In genomic region chr17:48512614-48513281, GRCm38 (mm10) we compare ENCODE assay signal across 11 mouse cellular contexts. TPM values are rescaled to one million over a fixed set of nuclear protein-coding genes. Genes with fewer than 3 reads are reported as not detected.
DNase-seq lines count a peak whose midpoint lies in the region; ATAC-seq and TF ChIP-seq lines count a peak whose summit lies in the region.
"Had no signal": no experiment of that assay in that cellular context is flagged by ENCODE, and none has a peak within 500 bp of the region (broad histone marks: within the 10 kb centered on the region; RNA-seq: fewer than 3 reads in every experiment).

No protein-coding gene starts in this region.

- H3K4me1 ChIP-seq in kidney, embryonic 16.5 days (ENCODE audit: insufficient read depth, low read length) = peaks cover 12% of the 10 kb centered on the region
- H3K4me1 ChIP-seq in kidney, adult 2 months (ENCODE audit: control insufficient read depth, insufficient read depth, low read length) = no peaks in the 10 kb centered on the region
- H3K4me1 ChIP-seq in forebrain, postnatal 0 days (ENCODE audit: insufficient read depth) = no peaks in the 10 kb centered on the region

- no peaks in the 10 kb centered on the region for H3K27me3 ChIP-seq in kidney, embryonic 16.5 days (ENCODE audit: insufficient read depth, low read length)
- no peaks in the 10 kb centered on the region for H3K27me3 ChIP-seq in kidney, adult 2 months (replicated peaks; ENCODE audit: control insufficient read depth, insufficient read depth, low read length)
- no peaks in the 10 kb centered on the region for H3K27me3 ChIP-seq in forebrain, postnatal 0 days (ENCODE audit: insufficient read depth, low read length)
- H3K27me3 ChIP-seq: CH12.LX; limb, embryonic 15.5 days had no signal

- TF ChIP-seq POLR2A in kidney, adult 2 months (IDR thresholded peaks at IDR 0.05; ENCODE audit: low read depth, low read length) = no peak

- DNase-seq in kidney, adult 2 months = no peak
- DNase-seq in forebrain, postnatal 0 days = no peak
- peak; percentile 9 to 40 for DNase-seq in lung, postnatal 4 days
- DNase-seq in thymus, postnatal 0 days (ENCODE audit: low spot score) = peak; percentile 50
- DNase-seq in ovary, adult 18-20 months (ENCODE audit: low spot score) = no peak
- DNase-seq in layer of hippocampus, postnatal 10 days (ENCODE audit: low spot score in 2 of 2) = no peak
- no peak for DNase-seq in frontal cortex, postnatal 14 days (ENCODE audit: low spot score in 2 of 2)
- DNase-seq: heart, adult 18-20 months had no signal

- ATAC-seq in kidney, embryonic 16.5 days (ENCODE audit: low FRiP score, low TSS enrichment) = peak; percentile 86
- peak; percentile 64 for ATAC-seq in forebrain, postnatal 0 days

- no peak for TF ChIP-seq CTCF in kidney, adult 2 months (conservative IDR thresholded peaks at IDR 0.05; ENCODE audit: insufficient read depth, insufficient read length, low read depth, low read length)
- TF ChIP-seq CTCF in forebrain, postnatal 0 days (IDR thresholded peaks at IDR 0.05; ENCODE audit: low read depth) = no peak

- peak overlapping the region; percentile 15; the same call in 1 of the 2 replicates for H3K27ac ChIP-seq in kidney, embryonic 16.5 days (ENCODE audit: low read length)
- H3K27ac ChIP-seq in kidney, adult 2 months (ENCODE audit: insufficient read depth, low read depth, low read length) = no peak overlapping the region
- H3K27ac ChIP-seq in forebrain, postnatal 0 days (ENCODE audit: low read depth, low read length) = no peak overlapping the region
- H3K27ac ChIP-seq: limb, embryonic 15.5 days had no signal

- no peak overlapping the region for H3K4me3 ChIP-seq in kidney, embryonic 16.5 days (ENCODE audit: low read length)
- no peak overlapping the region for H3K4me3 ChIP-seq in kidney, adult 2 months (ENCODE audit: insufficient read depth, low read depth, low read length)
- no peak overlapping the region for H3K4me3 ChIP-seq in forebrain, postnatal 0 days (ENCODE audit: low read depth, low read length)
- H3K4me3 ChIP-seq: limb, embryonic 15.5 days had no signal

- peak overlapping the region; percentile 31 for H3K4me2 ChIP-seq in kidney, embryonic 16.5 days (replicated peaks; ENCODE audit: low read depth, low read length)
- H3K4me2 ChIP-seq in forebrain, postnatal 0 days (ENCODE audit: low read depth) = no peak overlapping the region
- H3K4me2 ChIP-seq: limb, embryonic 15.5 days had no signal

- H3K9ac ChIP-seq in kidney, embryonic 16.5 days (replicated peaks; ENCODE audit: low read length) = no peak overlapping the region
- H3K9ac ChIP-seq in forebrain, postnatal 0 days = no peak overlapping the region
- H3K9ac ChIP-seq: limb, embryonic 15.5 days had no signal

- H3K36me3 ChIP-seq in kidney, embryonic 16.5 days (ENCODE audit: insufficient read depth, low read length) = no peaks in the 10 kb centered on the region
- H3K36me3 ChIP-seq in kidney, adult 2 months (ENCODE audit: control insufficient read depth, insufficient read depth, low read length) = no peaks in the 10 kb centered on the region
- no peaks in the 10 kb centered on the region for H3K36me3 ChIP-seq in forebrain, postnatal 0 days (ENCODE audit: insufficient read depth)
- H3K36me3 ChIP-seq: limb, embryonic 15.5 days had no signal

- 29% methylated on average over 18 of the region's 18 CpGs for WGBS in kidney, embryonic 16.5 days
- 34% methylated on average over 18 of the region's 18 CpGs for WGBS in kidney, adult 2 months
- WGBS in forebrain, postnatal 0 days = 31% methylated on average over 18 of the region's 18 CpGs

- no peaks in the 10 kb centered on the region for H3K9me3 ChIP-seq in kidney, embryonic 16.5 days (ENCODE audit: low read length)
- no peaks in the 10 kb centered on the region for H3K9me3 ChIP-seq in forebrain, postnatal 0 days (ENCODE audit: low read length)
- H3K9me3 ChIP-seq: limb, embryonic 15.5 days had no signal

RNA-seq across cellular contexts. Expression of gene Unc5cl, which starts 58.0 kb away (rescaled TPM):
- 8.3 and 8.8 TPM in 2 replicates for polyA plus RNA-seq in kidney, embryonic 16.5 days (2015; fragmentation: Nextera tagmentation; extraction: Ambion mirVana)
- 0.26 and 0.58 TPM in 2 replicates for polyA plus RNA-seq in kidney, adult 2 months (2012; rRNA removed)
- total RNA-seq in forebrain, postnatal 0 days (2014; rRNA removed) = not detected in 2 replicates
- polyA plus RNA-seq in forebrain, postnatal 0 days (2015; fragmentation: Nextera tagmentation; extraction: Ambion mirVana) = 0.14 and 0.56 TPM in 2 replicates
- 17.2 and 21.6 TPM in 2 replicates for polyA plus RNA-seq in thymus, postnatal 0 days (2015; fragmentation: Nextera tagmentation; extraction: Ambion mirVana)
- 1 to 10 TPM in 1 of 2 experiments, under 1 TPM in 1; 0.98 to 2.0 TPM for total RNA-seq in layer of hippocampus, postnatal 10 days (2021)

Comparison
In these comparisons a context has a peak if more than half of its experiments do, and no peak if none do; other contexts are left out.
1. DNase-seq: peak in lung, postnatal 4 days (2 of 2) and thymus, postnatal 0 days (single experiment); none in kidney, adult 2 months (single experiment), forebrain, postnatal 0 days (single experiment), ovary, adult 18-20 months (single experiment), layer of hippocampus, postnatal 10 days (0 of 2) and frontal cortex, postnatal 14 days (0 of 2).